Mouse (Mus musculus) monocyte, adult 5-6 weeks (primary cell): Measurements from ENCODE around the gene Armc8. TPM values are rescaled to one million over a fixed set of nuclear protein-coding genes. Genes with fewer than 3 reads are reported as not detected.

Experiments used
- ATAC-seq: fragments of 153-309, 156-312 bp; replicated peaks from 2 replicates; pipeline ENCODE4 v1.8.0; 2017; ENCODE audit warnings: mild to moderate bottlenecking; ENCODE audit not compliant: low TSS enrichment, insufficient number of reproducible peaks, severe bottlenecking, poor library complexity, low FRiP score
- total RNA-seq: library from RNA; stranded (forward); fragments of 200-1000, 200-491, 200-594 nt; gene quantifications from 3 replicates; pipeline ENCODE4 v1.2.3, GENCODE M21; 2017

Armc8 gene
- total RNA-seq, 1 experiment from 2014 or later, result 29.1 TPM

GRCm38 (mm10) chr9:99431963-99432362 lies 136.7 kb downstream of the Armc8 start:
- no peak for ATAC-seq

GRCm38 (mm10) chr9:99431346-99431745 lies 137.4 kb downstream of the Armc8 start:
- ATAC-seq, result no peak

GRCm38 (mm10) chr9:99430806-99431205 lies 137.9 kb downstream of the Armc8 start:
- ATAC-seq, result no peak

- no peak for ATAC-seq
These were observed 138.9 kb downstream of the Armc8 start for GRCm38 (mm10) chr9:99429845-99430244.

GRCm38 (mm10) chr9:99428601-99429331 lies 139.9 kb downstream of the Armc8 start:
- ATAC-seq, result no peak

Other genes with a start within 250 kb of the Armc8 start
- not detected in 3 replicates for gene Esyt3, start 210.3 kb downstream of the Armc8 start, total RNA-seq
- gene Mras, start 131.5 kb downstream of the Armc8 start, total RNA-seq, result 1.3 TPM in 1 of 3 replicates, not detected in the others
- not detected in 3 replicates for gene Nme9, start 117.4 kb downstream of the Armc8 start, total RNA-seq
- 44.1 to 75.6 TPM (median 51.6 TPM) in 3 replicates for gene Dbr1, start 6.9 kb upstream of the Armc8 start, total RNA-seq
- not detected in 3 replicates for gene A4gnt, start 43.6 kb upstream of the Armc8 start, total RNA-seq
- not detected in 3 replicates for gene Dzip1l, start 60.6 kb upstream of the Armc8 start, total RNA-seq
- gene Cldn18, start 148.4 kb upstream of the Armc8 start, total RNA-seq, result not detected in 3 replicates